Mouse (Mus musculus) ES-E14 (cell line): Measurements from ENCODE around the gene Mosmo.

ENCODE experiments used
- CHD2 ChIP-seq: IDR thresholded peaks from 2 replicates; pipeline ENCODE4 v1.6.1; 2014; ENCODE audit warnings: mild to moderate bottlenecking, low read depth, low read length, inconsistent platforms
- HCFC1 ChIP-seq: IDR thresholded peaks from 2 replicates; pipeline ENCODE4 v1.6.1; 2012; ENCODE audit warnings: low read length, inconsistent platforms, borderline replicate concordance; ENCODE audit not compliant: insufficient read depth
- ZNF384 ChIP-seq: IDR thresholded peaks from 2 replicates; pipeline ENCODE4 v1.6.1; 2012; ENCODE audit warnings: low read depth, low read length, inconsistent platforms

GRCm38 (mm10) chr7:120695641-120696040 lies 18.2 kb downstream of the Mosmo start:
- TF ChIP-seq ZNF384, result no peak
- no peak for TF ChIP-seq HCFC1
- no peak for TF ChIP-seq CHD2
